Mouse (Mus musculus) common myeloid progenitor, adult 5-6 weeks (primary cell): ENCODE results near the gene Slc24a1. TPM values are rescaled to one million over a fixed set of nuclear protein-coding genes. Genes with fewer than 3 reads are reported as not detected.

Source experiments
- total RNA-seq: library from RNA; stranded (forward); fragments of 200-1000, 187-1606 nt; gene quantifications from 2 replicates; pipeline ENCODE4 v1.2.3, GENCODE M21; 2017

Gene Slc24a1
- total RNA-seq, 1 experiment from 2014 or later, result 0.18 TPM

Other genes starting within 250 kb of the Slc24a1 start
- gene Rab11a, start 213.8 kb downstream of the Slc24a1 start, total RNA-seq, result 119 and 130 TPM in 2 replicates
- 46.0 and 49.2 TPM in 2 replicates for gene Dennd4a, start 140.3 kb downstream of the Slc24a1 start, total RNA-seq
- gene Ints14, start 9.3 kb upstream of the Slc24a1 start, total RNA-seq, result 30.4 and 37.1 TPM in 2 replicates
- gene Hacd3, start 70.1 kb upstream of the Slc24a1 start, total RNA-seq, result 53.3 and 55.0 TPM in 2 replicates
- gene Dpp8, start 80.8 kb upstream of the Slc24a1 start, total RNA-seq, result 88.1 and 91.0 TPM in 2 replicates
- 0.15 and 0.41 TPM in 2 replicates for gene Igdcc4, start 149.9 kb upstream of the Slc24a1 start, total RNA-seq
- gene Igdcc3, start 189.6 kb upstream of the Slc24a1 start, total RNA-seq, result not detected in 2 replicates
- gene Parp16, start 243.7 kb upstream of the Slc24a1 start, total RNA-seq, result 2.0 and 3.1 TPM in 2 replicates